In genomic region chr2:103511042-103511441, GRCm38 (mm10) we compare ENCODE assay signal across 28 mouse cellular contexts.
"Had no signal": no experiment of that assay in that cellular context is flagged by ENCODE, and none has a peak within 500 bp of the region (broad histone marks: within the 10 kb centered on the region; RNA-seq: fewer than 3 reads in every experiment).

No protein-coding gene starts in this region.

- H3K36me3 ChIP-seq: embryonic facial prominence, embryonic 10.5 days; embryonic facial prominence, embryonic 12.5 days; embryonic facial prominence, embryonic 13.5 days; embryonic facial prominence, embryonic 15.5 days; forebrain, embryonic 10.5 days; forebrain, embryonic 12.5 days; forebrain, embryonic 15.5 days had no signal

- H3K9ac ChIP-seq: embryonic facial prominence, embryonic 12.5 days; embryonic facial prominence, embryonic 13.5 days; embryonic facial prominence, embryonic 15.5 days; forebrain, embryonic 12.5 days; forebrain, embryonic 13.5 days; forebrain, embryonic 15.5 days; forebrain, postnatal 0 days had no signal

- H3K27ac ChIP-seq: embryonic facial prominence, embryonic 10.5 days; embryonic facial prominence, embryonic 12.5 days; embryonic facial prominence, embryonic 13.5 days; embryonic facial prominence, embryonic 15.5 days; forebrain, embryonic 10.5 days; forebrain, embryonic 12.5 days; forebrain, embryonic 13.5 days; forebrain, embryonic 15.5 days; gastrocnemius, adult 2 months had no signal

- DNase-seq: cerebellum, adult 18-20 months; cerebellum, adult 2 months; cerebellum, adult 8-10 months; cerebellum, adult 9-10 months; cerebellum, adult 9-11 months; cerebellum, postnatal 10 days; cerebellum, postnatal 14 days; cerebellum, postnatal 25 days; cerebellum, postnatal 36 days; embryo, embryonic 11 days; forebrain, postnatal 0 days; gastrocnemius, adult 2 months; gastrocnemius, postnatal 10 days; gastrocnemius, postnatal 14 days; gastrocnemius, postnatal 25 days; gastrocnemius, postnatal 36 days; heart, adult 11 months had no signal

- H3K4me1 ChIP-seq: embryonic facial prominence, embryonic 10.5 days; embryonic facial prominence, embryonic 12.5 days; embryonic facial prominence, embryonic 13.5 days; embryonic facial prominence, embryonic 15.5 days; forebrain, embryonic 10.5 days; forebrain, embryonic 12.5 days; forebrain, embryonic 13.5 days; forebrain, embryonic 15.5 days had no signal

- H3K4me2 ChIP-seq: embryonic facial prominence, embryonic 12.5 days; embryonic facial prominence, embryonic 13.5 days; embryonic facial prominence, embryonic 15.5 days; forebrain, embryonic 12.5 days; forebrain, embryonic 13.5 days; forebrain, embryonic 15.5 days had no signal

- ATAC-seq: forebrain, embryonic 13.5 days; forebrain, embryonic 14.5 days; forebrain, embryonic 15.5 days; forebrain, embryonic 16.5 days; forebrain, postnatal 0 days had no signal

- H3K9me3 ChIP-seq: embryonic facial prominence, embryonic 10.5 days; embryonic facial prominence, embryonic 12.5 days; embryonic facial prominence, embryonic 13.5 days; embryonic facial prominence, embryonic 15.5 days; forebrain, embryonic 10.5 days; forebrain, embryonic 12.5 days; forebrain, embryonic 13.5 days; forebrain, embryonic 15.5 days had no signal

- H3K4me3 ChIP-seq: embryonic facial prominence, embryonic 10.5 days; embryonic facial prominence, embryonic 12.5 days; embryonic facial prominence, embryonic 13.5 days; embryonic facial prominence, embryonic 15.5 days; erythroblast, embryonic 14.5 days; forebrain, embryonic 10.5 days; forebrain, embryonic 12.5 days; forebrain, embryonic 13.5 days; forebrain, embryonic 15.5 days; gastrocnemius, adult 2 months had no signal

- H3K27me3 ChIP-seq: embryonic facial prominence, embryonic 12.5 days; embryonic facial prominence, embryonic 13.5 days; embryonic facial prominence, embryonic 15.5 days; forebrain, embryonic 12.5 days; forebrain, embryonic 13.5 days; forebrain, embryonic 15.5 days had no signal
